Mouse (Mus musculus): Measurements from ENCODE around the gene Kcnj15. TPM values are rescaled to one million over a fixed set of nuclear protein-coding genes. Genes with fewer than 3 reads are reported as not detected.

Gene Kcnj15
- polyA plus RNA-seq, 1 experiment from 2014 or later = 0.28 TPM

GRCm38 (mm10) chr16:95289375-95289774 lies 32.0 kb downstream of the Kcnj15 start:
- Histone ChIP-seq H3K27ac (ENCODE audit: low read depth) (no peak overlapping the region), H3K4me2 (ENCODE audit: low read length) (no peak overlapping the region), H3K9me3 (ENCODE audit: control insufficient read depth, low read length) (no peaks in the 10 kb centered on the region), H3K9ac (ENCODE audit: low read length) (no peak overlapping the region), H3K4me1 (replicated peaks; ENCODE audit: control insufficient read depth, insufficient read depth, low read length) (0 out of 2 replicates have a peak, but pooled peaks cover 6% of the 10 kb centered on the region), H3K4me3 (ENCODE audit: low read depth, low read length) (no peak overlapping the region), H3K36me3 (ENCODE audit: control insufficient read depth, insufficient read depth, low read length) (no peaks in the 10 kb centered on the region), H3K27me3 (replicated peaks; ENCODE audit: control insufficient read depth, insufficient read depth, low read length) (no peaks in the 10 kb centered on the region)
- DNase-seq (ENCODE audit: low spot score) (no peak), ATAC-seq (replicated peaks; ENCODE audit: low FRiP score, low TSS enrichment, low read depth) (no peak)
- 72% methylated on average over 3 of the region's 3 CpGs for WGBS

- no peak overlapping the region for H3K4me2 ChIP-seq (ENCODE audit: low read length)
- no peak overlapping the region for H3K9ac ChIP-seq (ENCODE audit: low read length)
- ATAC-seq (replicated peaks; ENCODE audit: low FRiP score, low TSS enrichment, low read depth) (no peak), DNase-seq (ENCODE audit: low spot score) (no peak)
- H3K4me3 ChIP-seq (ENCODE audit: low read depth, low read length) = no peak overlapping the region
- H3K4me1 ChIP-seq (replicated peaks; ENCODE audit: control insufficient read depth, insufficient read depth, low read length) = 0 out of 2 replicates have a peak, but pooled peaks cover 6% of the 10 kb centered on the region
- H3K9me3 ChIP-seq (ENCODE audit: control insufficient read depth, low read length) = no peaks in the 10 kb centered on the region
- no peaks in the 10 kb centered on the region for H3K36me3 ChIP-seq (ENCODE audit: control insufficient read depth, insufficient read depth, low read length)
- no peak overlapping the region for H3K27ac ChIP-seq (ENCODE audit: low read depth)
- no peaks in the 10 kb centered on the region for H3K27me3 ChIP-seq (replicated peaks; ENCODE audit: control insufficient read depth, insufficient read depth, low read length)
- WGBS = 63% methylated on average over 10 of the region's 10 CpGs
Measured at GRCm38 (mm10) chr16:95291450-95292101, 34.2 kb downstream of the Kcnj15 start.

DNA sequence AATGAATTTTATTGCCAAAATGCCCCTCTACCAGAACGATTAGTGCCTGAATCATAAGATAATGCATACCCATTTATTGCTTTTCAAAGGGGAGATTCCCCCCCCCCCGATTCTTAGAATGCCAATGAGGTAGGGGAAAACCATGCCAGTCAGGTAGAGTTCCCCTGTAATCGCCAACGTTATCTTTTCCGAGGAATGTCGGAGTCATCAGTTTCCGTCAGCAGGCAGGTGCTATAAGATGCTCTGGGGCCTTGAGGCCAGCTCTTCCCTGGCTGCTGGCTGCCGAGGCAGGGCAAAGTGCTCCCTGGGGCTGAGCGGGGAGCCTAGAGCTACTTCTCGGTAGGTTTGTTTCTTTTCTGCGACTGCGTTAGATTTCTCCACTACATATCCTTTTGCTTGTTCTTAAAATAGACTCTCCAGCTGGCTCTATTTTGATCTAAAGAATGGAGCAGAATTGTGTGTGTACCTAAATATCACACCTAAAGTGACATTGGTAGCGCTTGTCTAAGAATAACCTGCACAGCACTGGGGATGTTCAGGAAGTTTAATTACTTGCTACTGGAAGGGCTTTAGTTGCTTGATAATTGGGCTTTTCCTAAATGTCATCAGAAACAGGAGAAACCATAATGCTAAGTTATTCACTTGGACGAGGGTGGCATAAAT lies 35.6 kb downstream of the Kcnj15 start:
- Histone ChIP-seq H3K4me1 (replicated peaks; ENCODE audit: control insufficient read depth, insufficient read depth, low read length) (0 out of 2 replicates have a peak, but pooled peaks cover 6% of the 10 kb centered on the region), H3K9ac (ENCODE audit: low read length) (no peak overlapping the region), H3K27me3 (replicated peaks; ENCODE audit: control insufficient read depth, insufficient read depth, low read length) (no peaks in the 10 kb centered on the region), H3K36me3 (ENCODE audit: control insufficient read depth, insufficient read depth, low read length) (no peaks in the 10 kb centered on the region), H3K4me2 (ENCODE audit: low read length) (no peak overlapping the region), H3K4me3 (ENCODE audit: low read depth, low read length) (no peak overlapping the region), H3K27ac (ENCODE audit: low read depth) (no peak overlapping the region), H3K9me3 (ENCODE audit: control insufficient read depth, low read length) (no peaks in the 10 kb centered on the region)
- 72% methylated on average over 14 of the region's 14 CpGs for WGBS
- ATAC-seq (replicated peaks; ENCODE audit: low FRiP score, low TSS enrichment, low read depth) = no peak
- DNase-seq (ENCODE audit: low spot score) = no peak

DNA sequence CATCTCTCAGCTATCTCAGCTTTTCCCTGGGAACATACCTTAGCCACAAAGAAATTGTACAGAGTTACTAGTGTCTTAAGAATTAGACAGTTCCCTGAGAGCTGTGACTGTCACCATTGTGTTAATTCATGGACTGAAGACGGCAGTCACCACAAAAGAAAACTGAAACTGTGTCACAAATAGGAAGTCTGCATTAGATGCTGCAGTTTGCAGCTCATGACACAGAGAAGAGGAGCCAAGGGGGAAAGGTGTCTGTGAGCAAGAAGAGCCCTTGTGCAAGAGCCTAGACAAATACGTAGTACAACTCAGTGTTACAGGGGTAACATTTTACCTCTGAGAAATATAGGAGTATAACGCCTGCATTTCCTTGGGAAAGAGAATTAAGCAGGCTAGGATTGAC lies 40.3 kb downstream of the Kcnj15 start:
- no peak overlapping the region for H3K27ac ChIP-seq (ENCODE audit: low read depth)
- H3K4me2 ChIP-seq (ENCODE audit: low read length) = no peak overlapping the region
- no peaks in the 10 kb centered on the region for H3K4me1 ChIP-seq (replicated peaks; ENCODE audit: control insufficient read depth, insufficient read depth, low read length)
- H3K27me3 ChIP-seq (replicated peaks; ENCODE audit: control insufficient read depth, insufficient read depth, low read length) = no peaks in the 10 kb centered on the region
- no peaks in the 10 kb centered on the region for H3K9me3 ChIP-seq (ENCODE audit: control insufficient read depth, low read length)
- no peak overlapping the region for H3K9ac ChIP-seq (ENCODE audit: low read length)
- ATAC-seq (replicated peaks; ENCODE audit: low FRiP score, low TSS enrichment, low read depth) = no peak
- no peaks in the 10 kb centered on the region for H3K36me3 ChIP-seq (ENCODE audit: control insufficient read depth, insufficient read depth, low read length)
- no peak overlapping the region for H3K4me3 ChIP-seq (ENCODE audit: low read depth, low read length)
- WGBS = 53% methylated on average over 3 of the region's 3 CpGs
- DNase-seq (ENCODE audit: low spot score) = no peak

- no peak overlapping the region for H3K4me3 ChIP-seq (ENCODE audit: low read depth, low read length)
- ATAC-seq (replicated peaks; ENCODE audit: low FRiP score, low TSS enrichment, low read depth) (no peak), DNase-seq (ENCODE audit: low spot score) (no peak)
- no peaks in the 10 kb centered on the region for H3K9me3 ChIP-seq (ENCODE audit: control insufficient read depth, low read length)
- 87% methylated on average over 3 of the region's 3 CpGs for WGBS
- H3K27ac ChIP-seq (ENCODE audit: low read depth) = no peak overlapping the region
- H3K4me1 ChIP-seq (replicated peaks; ENCODE audit: control insufficient read depth, insufficient read depth, low read length) = no peaks in the 10 kb centered on the region; the same call in 1 of the 2 replicates
- H3K36me3 ChIP-seq (ENCODE audit: control insufficient read depth, insufficient read depth, low read length) = no peaks in the 10 kb centered on the region
- no peak overlapping the region for H3K9ac ChIP-seq (ENCODE audit: low read length)
- no peaks in the 10 kb centered on the region for H3K27me3 ChIP-seq (replicated peaks; ENCODE audit: control insufficient read depth, insufficient read depth, low read length)
- no peak overlapping the region for H3K4me2 ChIP-seq (ENCODE audit: low read length)
Measured at GRCm38 (mm10) chr16:95301667-95302066, 44.3 kb downstream of the Kcnj15 start.

DNA sequence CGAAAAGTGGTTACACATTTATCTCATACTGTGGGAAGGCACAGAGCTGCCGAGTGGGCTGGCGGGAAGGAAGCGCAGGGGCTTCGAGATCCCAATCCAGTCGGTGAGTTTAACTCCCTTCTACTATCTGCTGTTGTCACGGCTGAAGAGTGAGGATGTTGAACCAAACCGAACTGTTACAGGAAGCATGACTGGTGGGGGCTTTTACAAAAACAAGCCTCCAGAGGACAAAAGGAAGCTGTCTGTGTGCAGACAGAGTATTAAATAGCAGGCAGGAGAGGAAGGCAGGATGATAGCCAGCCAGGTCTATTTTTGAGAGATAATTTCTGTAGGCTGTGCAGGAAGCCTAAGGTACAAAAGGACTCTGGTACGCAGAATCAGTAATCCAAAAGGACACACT lies 46.3 kb downstream of the Kcnj15 start:
- Histone ChIP-seq H3K9me3 (ENCODE audit: control insufficient read depth, low read length) (no peaks in the 10 kb centered on the region), H3K9ac (ENCODE audit: low read length) (no peak overlapping the region), H3K4me1 (replicated peaks; ENCODE audit: control insufficient read depth, insufficient read depth, low read length) (no peaks in the 10 kb centered on the region; the same call in 1 of the 2 replicates), H3K4me2 (ENCODE audit: low read length) (no peak overlapping the region), H3K27me3 (replicated peaks; ENCODE audit: control insufficient read depth, insufficient read depth, low read length) (no peaks in the 10 kb centered on the region), H3K36me3 (ENCODE audit: control insufficient read depth, insufficient read depth, low read length) (no peaks in the 10 kb centered on the region), H3K4me3 (ENCODE audit: low read depth, low read length) (no peak overlapping the region), H3K27ac (ENCODE audit: low read depth) (no peak overlapping the region)
- WGBS = 54% methylated on average over 9 of the region's 9 CpGs
- DNase-seq (ENCODE audit: low spot score) = no peak
- ATAC-seq (replicated peaks; ENCODE audit: low FRiP score, low TSS enrichment, low read depth) = no peak

- no peak overlapping the region for H3K4me2 ChIP-seq (ENCODE audit: low read length)
- H3K27ac ChIP-seq (ENCODE audit: low read depth) = no peak overlapping the region
- H3K27me3 ChIP-seq (replicated peaks; ENCODE audit: control insufficient read depth, insufficient read depth, low read length) = no peaks in the 10 kb centered on the region
- ATAC-seq (replicated peaks; ENCODE audit: low FRiP score, low TSS enrichment, low read depth) (no peak), DNase-seq (ENCODE audit: low spot score) (no peak)
- no peak overlapping the region for H3K9ac ChIP-seq (ENCODE audit: low read length)
- WGBS = 61% methylated on average over 3 of the region's 3 CpGs
- H3K36me3 ChIP-seq (ENCODE audit: control insufficient read depth, insufficient read depth, low read length) = no peaks in the 10 kb centered on the region
- H3K4me3 ChIP-seq (ENCODE audit: low read depth, low read length) = no peak overlapping the region
- no peaks in the 10 kb centered on the region; the same call in 1 of the 2 replicates for H3K4me1 ChIP-seq (replicated peaks; ENCODE audit: control insufficient read depth, insufficient read depth, low read length)
- no peaks in the 10 kb centered on the region for H3K9me3 ChIP-seq (ENCODE audit: control insufficient read depth, low read length)
Measured at GRCm38 (mm10) chr16:95307823-95308360, 50.5 kb downstream of the Kcnj15 start.

- Histone ChIP-seq H3K27ac (ENCODE audit: low read depth) (no peak overlapping the region), H3K4me2 (ENCODE audit: low read length) (no peak overlapping the region), H3K36me3 (ENCODE audit: control insufficient read depth, insufficient read depth, low read length) (no peaks in the 10 kb centered on the region), H3K9ac (ENCODE audit: low read length) (no peak overlapping the region), H3K4me3 (ENCODE audit: low read depth, low read length) (no peak overlapping the region), H3K4me1 (replicated peaks; ENCODE audit: control insufficient read depth, insufficient read depth, low read length) (no peaks in the 10 kb centered on the region), H3K27me3 (replicated peaks; ENCODE audit: control insufficient read depth, insufficient read depth, low read length) (no peaks in the 10 kb centered on the region), H3K9me3 (ENCODE audit: control insufficient read depth, low read length) (no peaks in the 10 kb centered on the region)
- no peak for ATAC-seq (replicated peaks; ENCODE audit: low FRiP score, low TSS enrichment, low read depth)
- WGBS = 62% methylated on average over 9 of the region's 9 CpGs
- no peak for DNase-seq (ENCODE audit: low spot score)
Measured at GRCm38 (mm10) chr16:95321945-95322625, 64.7 kb downstream of the Kcnj15 start.
